Mouse (Mus musculus): ENCODE measurements around the gene Stbd1. TPM values are rescaled to one million over a fixed set of nuclear protein-coding genes. Genes with fewer than 3 reads are reported as not detected.
A peak's percentile ranks its signal among the peaks of the same experiment; 100 is the strongest.

Gene Stbd1
- polyA plus RNA-seq (2021): 9.9 TPM

GRCm38 (mm10) chr5:92602691-92603690 lies at the start of gene Stbd1:
Gene Stbd1 (plus strand): TSS chr5:92603041.
- ATAC-seq (peak; percentile 63), DNase-seq (ENCODE audit: low read depth, low spot score) (no peak)
- CTCF ChIA-PET: interaction anchor here (1.2 kb wide), 2 partner anchors 10 to 141 kb away, joined by 3 to 4 read pairs; no protein-coding TSS in a partner anchor
- no peaks in the 10 kb centered on the region for H3K27me3 ChIP-seq
- POLR2A ChIA-PET: interaction anchor here (0.5 to 1.2 kb wide), 3 partner anchors 15 to 631 kb away, joined by 3 to 4 read pairs (median 3); no protein-coding TSS in a partner anchor
- in situ Hi-C loops (cut with MboI; ENCODE audit: low pct_unique_long_range_greater_than_20kb): no loop called here
- TF ChIP-seq CTCF (IDR thresholded peaks at IDR 0.05): no peak

DNA sequence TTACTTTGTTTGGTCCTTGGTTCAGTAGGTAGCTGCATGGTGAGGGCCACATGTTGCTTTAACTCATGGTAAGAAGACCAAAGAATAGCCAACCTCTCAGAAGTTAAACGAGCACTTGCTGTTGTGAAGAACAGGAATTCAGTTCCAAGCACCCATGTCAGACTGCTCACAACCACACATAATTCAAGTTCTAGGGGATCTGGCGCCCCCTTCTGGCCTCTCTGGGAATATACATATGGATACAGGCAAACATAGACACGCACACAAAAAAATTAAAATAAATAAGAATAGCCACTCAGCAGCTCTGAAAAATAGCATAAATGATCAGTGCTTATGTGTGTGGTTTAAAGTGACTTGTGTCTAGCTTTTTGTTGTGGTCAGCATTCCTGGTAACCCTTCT lies 48.9 kb upstream of the Stbd1 start:
- ChIA-PET POLR2A (no interaction called here), CTCF (interaction anchor here (0.8 to 1.4 kb wide), 3 partner anchors 18 to 92 kb away, joined by 3 read pairs; no protein-coding TSS in a partner anchor)
- ATAC-seq (no peak), DNase-seq (ENCODE audit: low read depth, low spot score) (no peak)
- TF ChIP-seq CTCF (IDR thresholded peaks at IDR 0.05): peak; percentile 60
- H3K27me3 ChIP-seq: no peaks in the 10 kb centered on the region
- in situ Hi-C loops (cut with MboI; ENCODE audit: low pct_unique_long_range_greater_than_20kb): no loop called here

- POLR2A ChIA-PET: no interaction called here
- no peak for ATAC-seq
- CTCF ChIA-PET: interaction anchor here (0.8 to 1.4 kb wide), 3 partner anchors 18 to 93 kb away, joined by 3 read pairs; no protein-coding TSS in a partner anchor
- DNase-seq (ENCODE audit: low read depth, low spot score): no peak
- TF ChIP-seq CTCF (IDR thresholded peaks at IDR 0.05): no peak
- no peaks in the 10 kb centered on the region for H3K27me3 ChIP-seq
- in situ Hi-C loops (cut with MboI; ENCODE audit: low pct_unique_long_range_greater_than_20kb): no loop called here
Measured at GRCm38 (mm10) chr5:92554443-92554842, 48.4 kb upstream of the Stbd1 start.

- no peaks in the 10 kb centered on the region for H3K27me3 ChIP-seq
- POLR2A ChIA-PET: no interaction called here
- DNase-seq (ENCODE audit: low read depth, low spot score) (no peak), ATAC-seq (no peak)
- TF ChIP-seq CTCF (IDR thresholded peaks at IDR 0.05): no peak
- in situ Hi-C loops (cut with MboI; ENCODE audit: low pct_unique_long_range_greater_than_20kb): no loop called here
- CTCF ChIA-PET: interaction anchor here (1.0 to 1.4 kb wide), 2 partner anchors 17 to 51 kb away, joined by 3 read pairs; no protein-coding TSS in a partner anchor
Measured at GRCm38 (mm10) chr5:92554891-92555511, 47.8 kb upstream of the Stbd1 start, which contains the start of gene Fam47e. Gene Fam47e (plus strand): TSS chr5:92555069.

GRCm38 (mm10) chr5:92555905-92556304 lies 46.9 kb upstream of the Stbd1 start:
- in situ Hi-C loops (cut with MboI; ENCODE audit: low pct_unique_long_range_greater_than_20kb): no loop called here
- H3K27me3 ChIP-seq: no peaks in the 10 kb centered on the region
- POLR2A ChIA-PET: no interaction called here
- DNase-seq (ENCODE audit: low read depth, low spot score) (no peak), ATAC-seq (no peak)
- CTCF ChIA-PET: no interaction called here
- TF ChIP-seq CTCF (IDR thresholded peaks at IDR 0.05): no peak

DNA sequence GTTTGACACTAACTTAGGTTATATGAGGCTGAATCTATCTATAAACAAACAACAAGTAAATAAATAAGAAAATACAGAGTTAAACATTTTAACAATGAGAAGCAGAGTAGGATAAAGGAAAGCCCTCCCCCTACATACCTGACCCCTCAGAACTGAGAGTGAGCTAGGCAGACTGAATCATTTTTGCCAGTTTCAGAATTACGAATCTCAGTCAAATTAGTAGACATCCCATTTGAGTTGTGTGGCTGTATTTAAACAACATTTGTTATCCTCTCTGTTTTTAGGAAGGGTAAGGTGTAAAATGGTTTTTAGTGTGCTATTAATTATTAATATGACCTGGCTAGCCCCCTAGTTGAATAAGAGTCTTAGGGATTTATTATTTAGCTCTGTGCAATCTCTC lies 45.3 kb upstream of the Stbd1 start:
- H3K27me3 ChIP-seq: no peaks in the 10 kb centered on the region
- ATAC-seq (no peak), DNase-seq (ENCODE audit: low read depth, low spot score) (no peak)
- in situ Hi-C loops (cut with MboI; ENCODE audit: low pct_unique_long_range_greater_than_20kb): no loop called here
- ChIA-PET CTCF (no interaction called here), POLR2A (no interaction called here)
- no peak for TF ChIP-seq CTCF (IDR thresholded peaks at IDR 0.05)

DNA sequence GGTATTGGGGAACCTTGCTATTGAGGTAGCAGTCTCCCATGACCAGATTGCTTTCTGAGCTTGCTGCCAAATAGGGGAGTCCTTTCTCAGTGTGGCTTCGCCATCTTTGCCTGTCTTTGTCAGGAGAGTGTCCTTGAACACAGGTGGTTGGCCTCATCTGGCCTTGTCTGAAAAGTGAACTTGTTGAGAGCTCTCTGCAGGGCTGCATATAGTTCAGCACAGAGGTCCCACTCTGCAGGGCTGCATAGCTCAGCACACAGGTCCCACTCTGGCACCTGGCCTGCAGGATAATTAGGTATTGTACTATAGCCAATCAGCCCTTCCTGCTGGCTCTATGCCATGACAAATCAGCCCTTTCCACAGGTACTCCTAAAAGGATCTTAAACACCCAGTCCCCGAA lies 42.6 kb upstream of the Stbd1 start:
- ChIA-PET POLR2A (no interaction called here), CTCF (interaction anchor here (1.0 to 1.2 kb wide), 2 partner anchors 21 to 26 kb away, joined by 3 read pairs; no protein-coding TSS in a partner anchor)
- in situ Hi-C loops (cut with MboI; ENCODE audit: low pct_unique_long_range_greater_than_20kb): no loop called here
- no peak for TF ChIP-seq CTCF (IDR thresholded peaks at IDR 0.05)
- ATAC-seq (no peak), DNase-seq (ENCODE audit: low read depth, low spot score) (no peak)
- no peaks in the 10 kb centered on the region for H3K27me3 ChIP-seq

- CTCF ChIA-PET: interaction anchor here (0.9 kb wide), 1 partner anchor 28 kb away, joined by 3 read pairs; no protein-coding TSS in a partner anchor
- in situ Hi-C loops (cut with MboI; ENCODE audit: low pct_unique_long_range_greater_than_20kb): no loop called here
- no peak for ATAC-seq
Measured at GRCm38 (mm10) chr5:92562002-92562401, 40.8 kb upstream of the Stbd1 start.

GRCm38 (mm10) chr5:92571232-92571631 lies 31.6 kb upstream of the Stbd1 start:
- POLR2A ChIA-PET: no interaction called here
- in situ Hi-C loops (cut with MboI; ENCODE audit: low pct_unique_long_range_greater_than_20kb): no loop called here
- ATAC-seq (no peak), DNase-seq (ENCODE audit: low read depth, low spot score) (no peak)
- no peaks in the 10 kb centered on the region for H3K27me3 ChIP-seq
- CTCF ChIA-PET: interaction anchor here (1.6 kb wide), 1 partner anchor 17 kb away, joined by 3 read pairs; no protein-coding TSS in a partner anchor
- no peak for TF ChIP-seq CTCF (IDR thresholded peaks at IDR 0.05)

More at GRCm38 (mm10) chr5:92562002-92562401, 40.8 kb upstream of the Stbd1 start:
- H3K27me3 ChIP-seq: no peaks in the 10 kb centered on the region
- no peak for DNase-seq (ENCODE audit: low read depth, low spot score)
- TF ChIP-seq CTCF (IDR thresholded peaks at IDR 0.05): no peak
- POLR2A ChIA-PET: no interaction called here

- H3K27me3 ChIP-seq: peaks cover 4% of the 10 kb centered on the region
- DNase-seq (ENCODE audit: low read depth, low spot score) (no peak), ATAC-seq (no peak)
- in situ Hi-C loops (cut with MboI; ENCODE audit: low pct_unique_long_range_greater_than_20kb): no loop called here
- POLR2A ChIA-PET: no interaction called here
- no peak for TF ChIP-seq CTCF (IDR thresholded peaks at IDR 0.05)
- CTCF ChIA-PET: no interaction called here
Measured at GRCm38 (mm10) chr5:92579559-92579958, 23.3 kb upstream of the Stbd1 start.

All from Patski (cell line).